11 mouse cellular contexts compared by ENCODE assay signal in the genomic region with DNA sequence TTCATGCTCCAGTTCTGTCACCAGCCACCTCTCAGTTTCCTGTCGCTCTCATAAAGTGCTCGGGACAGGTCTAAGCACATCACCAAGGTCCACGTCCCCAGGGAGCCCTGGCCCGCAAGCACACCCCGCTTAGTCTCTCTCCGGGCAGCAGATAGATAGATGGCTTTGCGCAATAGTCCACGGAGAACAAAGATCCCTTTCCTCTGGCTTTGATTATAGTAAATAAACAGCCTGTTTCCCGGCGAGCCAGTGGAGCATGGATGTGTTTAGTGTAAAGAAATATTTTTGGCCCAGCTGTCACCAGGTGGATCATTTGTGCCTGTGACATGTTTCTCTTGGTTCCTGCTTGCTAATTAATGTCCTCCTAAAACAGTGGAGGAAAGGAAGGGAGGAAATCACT. TPM values are rescaled to one million over a fixed set of nuclear protein-coding genes. Genes with fewer than 3 reads are reported as not detected.
A peak's percentile ranks its signal among the peaks of the same experiment; 100 is the strongest.
DNase-seq lines count a peak whose midpoint lies in the region; ATAC-seq and TF ChIP-seq lines count a peak whose summit lies in the region.
"Had no signal": no experiment of that assay in that cellular context is flagged by ENCODE, and none has a peak within 500 bp of the region (broad histone marks: within the 10 kb centered on the region; RNA-seq: fewer than 3 reads in every experiment).

No protein-coding gene starts in this region.

- H3K9ac ChIP-seq in heart, embryonic 15.5 days, result no peak overlapping the region
- no peak overlapping the region for H3K9ac ChIP-seq in lung, embryonic 16.5 days (ENCODE audit: low read length)
- H3K9ac ChIP-seq: hindbrain, embryonic 14.5 days; liver, embryonic 14.5 days had no signal

- 0 out of 2 replicates have a peak overlapping the region, but pooled peaks have one; percentile 17 for H3K4me2 ChIP-seq in heart, embryonic 15.5 days
- 0 out of 2 replicates have a peak overlapping the region, but pooled peaks have one; percentile 1 for H3K4me2 ChIP-seq in lung, embryonic 16.5 days (ENCODE audit: low read depth, low read length)
- H3K4me2 ChIP-seq: hindbrain, embryonic 14.5 days had no signal

- TF ChIP-seq CTCF in bone marrow, adult 2 months (IDR thresholded peaks at IDR 0.05; ENCODE audit: control insufficient read depth, insufficient read depth, low read length), result no peak

- peak overlapping the region; percentile 50 for H3K27ac ChIP-seq in heart, embryonic 15.5 days
- H3K27ac ChIP-seq in bone marrow, adult 2 months (ENCODE audit: control insufficient read depth, insufficient read depth, low read depth, low read length, poor library complexity), result peak overlapping the region; percentile 66
- H3K27ac ChIP-seq in lung, embryonic 16.5 days (ENCODE audit: low read length), result peak overlapping the region; percentile 79
- H3K27ac ChIP-seq: hindbrain, embryonic 14.5 days; liver, embryonic 14.5 days had no signal

- peaks cover 26% of the 10 kb centered on the region for H3K36me3 ChIP-seq in heart, embryonic 15.5 days
- H3K36me3 ChIP-seq in lung, embryonic 16.5 days (ENCODE audit: control insufficient read depth, insufficient read depth, low read length), result peaks cover 6% of the 10 kb centered on the region; the same call in 1 of the 2 replicates

- no peaks in the 10 kb centered on the region for H3K9me3 ChIP-seq in heart, embryonic 15.5 days (replicated peaks)
- no peaks in the 10 kb centered on the region for H3K9me3 ChIP-seq in lung, embryonic 16.5 days (ENCODE audit: control insufficient read depth, low read length)

- TF ChIP-seq POLR2A in bone marrow, adult 2 months (IDR thresholded peaks at IDR 0.05; ENCODE audit: borderline replicate concordance, control insufficient read depth, low read depth, low read length), result no peak

- H3K27me3 ChIP-seq in heart, embryonic 15.5 days, result no peaks in the 10 kb centered on the region
- H3K27me3 ChIP-seq in lung, embryonic 16.5 days (ENCODE audit: control insufficient read depth, insufficient read depth, low read depth, low read length), result no peaks in the 10 kb centered on the region

- ATAC-seq in heart, embryonic 15.5 days (replicated peaks; ENCODE audit: insufficient number of reproducible peaks, insufficient read depth, low FRiP score, low read depth), result no peak
- peak; percentile 61 for ATAC-seq in lung, embryonic 16.5 days (ENCODE audit: low read depth)

- WGBS in heart, embryonic 15.5 days, result 52% methylated on average over 10 of the region's 10 CpGs
- WGBS in bone marrow, adult 2 months, result 51% methylated on average over 10 of the region's 10 CpGs
- WGBS in lung, embryonic 16.5 days, result 41% methylated on average over 10 of the region's 10 CpGs

- no peak overlapping the region for H3K4me3 ChIP-seq in heart, embryonic 15.5 days
- peak overlapping the region; percentile 30 for H3K4me3 ChIP-seq in bone marrow, adult 2 months (replicated peaks; ENCODE audit: control insufficient read depth, low read depth, low read length)
- H3K4me3 ChIP-seq in lung, embryonic 16.5 days (ENCODE audit: low read length), result peak overlapping the region; percentile 13; the same call in 1 of the 2 replicates

- intact Hi-C loops in heart, postnatal 25 days (cut with DNase I), result no loop called here
- intact Hi-C loops in gastrocnemius, postnatal 36 days (cut with DNase I), result no loop called here

- DNase-seq in heart, postnatal 25 days (ENCODE audit: low spot score), result no peak
- DNase-seq in kidney, adult 9 months, result peak; percentile 21
- no peak for DNase-seq in embryo, embryonic 10.5 days (ENCODE audit: low spot score)
- no peak for DNase-seq in gastrocnemius, postnatal 36 days
- no peak for DNase-seq in thymus, postnatal 14 days
- DNase-seq: cerebellum, adult 2 months had no signal

- no peaks in the 10 kb centered on the region for H3K4me1 ChIP-seq in heart, embryonic 15.5 days (replicated peaks)
- peaks cover 2% of the 10 kb centered on the region; the same call in 1 of the 2 replicates for H3K4me1 ChIP-seq in bone marrow, adult 2 months (ENCODE audit: control insufficient read depth, insufficient read depth, low read length)
- no peaks in the 10 kb centered on the region; the same call in 1 of the 2 replicates for H3K4me1 ChIP-seq in lung, embryonic 16.5 days (replicated peaks; ENCODE audit: control insufficient read depth, insufficient read depth, low read length)

RNA-seq across cellular contexts. Expression of a gene that starts 47.0 kb away (rescaled TPM):
- polyA plus RNA-seq in heart, embryonic 15.5 days (2015; fragmentation: Nextera tagmentation; extraction: Ambion mirVana), result 33.3 and 44.9 TPM in 2 replicates
- total RNA-seq in heart, postnatal 25 days (2021), result 10 to 100 TPM; 47.0 to 49.6 TPM
- 43.5 and 64.1 TPM in 2 replicates for polyA plus RNA-seq in bone marrow, adult 2 months (2011; ENCODE audit: insufficient read depth, insufficient read length, low replicate concordance, missing spikeins)
- 80.2 and 82.8 TPM in 2 replicates for polyA plus RNA-seq in lung, embryonic 16.5 days (2015; fragmentation: Nextera tagmentation; extraction: Ambion mirVana)
- total RNA-seq in gastrocnemius, postnatal 36 days (2021), result 10 to 100 TPM in 1 of 2 experiments, 1 to 10 TPM in 1; 9.5 to 12.6 TPM
